Mouse (Mus musculus) megakaryocyte, embryonic 14.5 days (primary cell): ENCODE results near the gene Flad1.

ENCODE experiments used
- FLI1 ChIP-seq: IDR thresholded peaks from 2 replicates; pipeline ENCODE4 v1.6.1; 2012; ENCODE audit warnings: low read length, inconsistent platforms, mixed read lengths
- GATA1 ChIP-seq: IDR thresholded peaks from 3 replicates; pipeline ENCODE4 v1.6.1; 2012; ENCODE audit warnings: mixed read lengths, low read length, inconsistent platforms, borderline replicate concordance

DNA sequence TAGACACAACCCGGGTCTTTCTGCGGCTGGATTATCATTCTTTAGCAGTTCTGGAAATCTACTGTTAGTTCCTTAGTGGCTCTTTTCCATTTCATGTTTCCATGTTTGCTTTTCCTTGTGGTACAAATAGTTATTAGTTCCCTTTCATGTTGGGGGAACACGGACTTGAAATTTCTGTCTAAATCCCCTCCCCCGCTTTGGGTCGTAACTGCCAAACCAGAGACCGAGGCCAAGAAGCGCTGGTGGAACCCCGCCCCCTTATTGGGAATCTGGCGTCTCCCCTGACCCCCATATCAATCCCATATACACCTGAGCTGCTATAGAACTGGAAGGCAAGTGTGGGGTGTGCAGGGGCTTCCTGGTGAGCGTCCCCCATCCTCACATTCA lies 16.3 kb downstream of the Flad1 start:
- no peak for TF ChIP-seq GATA1
- no peak for TF ChIP-seq FLI1
